Mouse (Mus musculus) C2C12 (cell line): ENCODE measurements around the gene Ank2.

Source experiments
- CTCF ChIP-seq: IDR thresholded peaks from one replicate; pipeline ENCODE4 v1.5.1; 2011; ENCODE audit not compliant: control insufficient read depth, insufficient read depth, insufficient read length
- USF1 ChIP-seq: IDR thresholded peaks from one replicate; pipeline ENCODE4 v1.6.1; 2011; ENCODE audit warnings: low read depth, mild to moderate bottlenecking, control low read depth, moderate library complexity

DNA sequence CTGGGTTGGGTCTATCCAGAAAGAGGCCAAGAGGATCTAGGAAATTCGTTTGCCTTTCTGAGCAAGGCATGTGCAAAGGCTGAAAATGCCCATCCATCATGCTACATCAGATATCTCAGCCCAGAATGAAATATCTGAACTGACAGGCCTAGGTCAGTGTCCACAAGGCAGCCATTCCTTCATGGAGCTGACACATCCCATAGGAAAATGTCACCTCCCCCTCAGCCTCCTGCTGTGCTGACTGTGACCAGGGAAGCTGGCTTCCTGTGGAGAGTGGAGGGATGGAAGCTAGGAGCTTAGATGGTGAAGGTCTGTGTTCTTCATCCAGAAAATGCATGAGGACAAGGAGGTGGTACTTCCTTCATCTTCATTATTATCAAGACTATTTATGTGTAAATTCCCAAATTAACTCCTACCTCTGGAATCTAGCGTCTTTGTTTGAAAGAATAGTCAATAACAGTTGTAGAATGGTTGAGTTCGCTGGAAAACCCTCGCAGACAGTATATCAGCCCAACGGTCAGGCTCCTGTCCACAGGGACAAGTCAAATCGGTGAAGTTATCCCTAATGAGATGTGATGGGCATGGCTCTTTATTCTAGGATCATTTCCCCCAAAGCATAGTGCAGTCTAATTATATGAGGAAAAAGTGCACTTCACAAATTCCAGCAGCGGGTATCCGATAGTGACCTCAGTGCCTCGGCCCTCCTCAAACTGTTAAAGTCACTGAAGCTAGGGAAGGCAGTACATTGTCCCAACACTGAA is 148.4 kb downstream of the Ank2 start:
- TF ChIP-seq CTCF (no peak), USF1 (no peak)
